Mouse (Mus musculus) E14TG2a.4 (cell line): ENCODE results near the gene Arhgap10.

ENCODE experiments used
- CTCF ChIP-seq: conservative IDR thresholded peaks from 2 replicates; pipeline ENCODE4 v1.5.1; 2014; ENCODE audit warnings: low read length
- NANOG ChIP-seq: IDR thresholded peaks from 2 replicates; pipeline ENCODE4 v1.6.1; 2014; ENCODE audit warnings: borderline replicate concordance, low read length, mixed read lengths
- POU5F1 ChIP-seq: IDR thresholded peaks from 2 replicates; pipeline ENCODE4 v1.6.1; 2014; ENCODE audit warnings: low read length, borderline replicate concordance

DNA sequence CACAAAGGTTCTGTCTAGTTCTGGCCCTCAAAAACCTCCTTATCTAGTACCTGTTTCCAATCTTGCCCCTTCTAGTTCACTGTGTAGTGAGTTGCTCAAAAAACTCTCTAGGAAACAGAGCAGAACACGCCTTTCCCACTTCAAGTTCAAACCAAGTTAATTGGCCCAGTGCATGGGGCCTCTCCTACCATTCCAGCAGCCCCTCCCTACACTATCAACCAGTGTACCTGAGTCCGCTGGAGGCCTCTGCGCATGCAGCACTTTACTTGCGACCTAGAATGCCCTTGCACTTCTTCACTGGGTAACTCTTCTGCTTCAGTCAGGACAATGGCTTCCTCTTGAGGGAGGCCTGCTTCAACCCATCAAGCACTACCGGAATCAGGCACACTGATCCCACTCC lies 266.6 kb downstream of the Arhgap10 start:
- no peak for TF ChIP-seq CTCF
- no peak for TF ChIP-seq NANOG
- TF ChIP-seq POU5F1: no peak
